Mouse (Mus musculus) neural tube, embryonic 11.5 days (tissue): ENCODE measurements around the gene Capn5. TPM values are rescaled to one million over a fixed set of nuclear protein-coding genes. Genes with fewer than 3 reads are reported as not detected.

Experiments used
- ATAC-seq: fragments of 200-750 bp; cut with Nextera tagmentation; 2 replicates; pipeline ENCODE4 v1.8.0; 2017; ENCODE audit warnings: moderate number of reproducible peaks, mild to moderate bottlenecking, moderate TSS enrichment, moderate library complexity; ENCODE audit not compliant: insufficient read depth, low FRiP score, low TSS enrichment
- DNase-seq: peaks from one replicate; pipeline ENCODE4 v3.0.0-alpha.2; 2015; ENCODE audit warnings: low spot score
- H3K27ac ChIP-seq: fragments of 300-500 bp; sonication (generic); 2 replicates; pipeline ENCODE4 v1.5.1; 2014; ENCODE audit warnings: low read depth, mild to moderate bottlenecking, low read length
- H3K27me3 ChIP-seq: fragments of 300-500 bp; sonication (generic); 2 replicates; pipeline ENCODE4 v1.6.1; 2014; ENCODE audit warnings: mild to moderate bottlenecking, low read length, mixed read lengths; ENCODE audit not compliant: control insufficient read depth, insufficient read depth
- H3K36me3 ChIP-seq: fragments of 300-500 bp; sonication (generic); 2 replicates; pipeline ENCODE4 v1.6.1; 2014; ENCODE audit warnings: mild to moderate bottlenecking, low read length, moderate library complexity, mixed read lengths; ENCODE audit not compliant: control insufficient read depth, insufficient read depth
- H3K4me1 ChIP-seq: fragments of 300-500 bp; sonication (generic); 2 replicates; pipeline ENCODE4 v1.6.1; 2014; ENCODE audit warnings: low read length, mixed read lengths; ENCODE audit not compliant: control insufficient read depth, insufficient read depth
- H3K4me2 ChIP-seq: fragments of 300-500 bp; sonication (generic); 2 replicates; pipeline ENCODE4 v1.6.1; 2014; ENCODE audit warnings: low read depth, mild to moderate bottlenecking, moderate library complexity
- H3K4me3 ChIP-seq: fragments of 300-500 bp; sonication (generic); 2 replicates; pipeline ENCODE4 v1.5.1; 2014; ENCODE audit warnings: low read depth, low read length
- H3K9ac ChIP-seq: fragments of 300-500 bp; sonication (generic); 2 replicates; pipeline ENCODE4 v1.6.1; 2014; ENCODE audit warnings: mild to moderate bottlenecking, low read length
- H3K9me3 ChIP-seq: fragments of 300-500 bp; sonication (generic); 2 replicates; pipeline ENCODE4 v1.6.1; 2016; ENCODE audit warnings: low read length; ENCODE audit not compliant: control insufficient read depth
- WGBS: fragments of 180-500 bp; shearing (Covaris S2); extraction: QIAGEN DNeasy Blood & Tissue Kit; methylation state at CpG from one replicate; pipeline ENCODE4 v1.1.7; 2014; 5-methylcytosine and 5-hydroxymethylcytosine counted together
- polyA plus RNA-seq: library from polyadenylated mRNA; unstranded; fragments of >200 nt; fragmentation: Nextera tagmentation; extraction: Ambion mirVana; gene quantifications from 2 replicates; pipeline ENCODE4 v1.2.1, GENCODE M21; 2014

The Capn5 gene
- polyA plus RNA-seq, 1 experiment from 2014 or later: 8.0 TPM

GRCm38 (mm10) chr7:98140597-98140996, 37.5 kb downstream of the Capn5 start:
- H3K9ac ChIP-seq: no peak overlapping the region
- DNase-seq (no peak), ATAC-seq (no peak)
- no peaks in the 10 kb centered on the region for H3K4me1 ChIP-seq
- no peak overlapping the region for H3K4me2 ChIP-seq
- no peaks in the 10 kb centered on the region for H3K9me3 ChIP-seq
- H3K4me3 ChIP-seq: no peak overlapping the region
- WGBS: 47% methylated on average over 2 of the region's 2 CpGs
- H3K27me3 ChIP-seq: no peaks in the 10 kb centered on the region
- no peaks in the 10 kb centered on the region for H3K36me3 ChIP-seq
- no peak overlapping the region for H3K27ac ChIP-seq

- WGBS: 32% methylated on average over 9 of the region's 9 CpGs
- Histone ChIP-seq H3K27me3 (no peaks in the 10 kb centered on the region), H3K9ac (no peak overlapping the region), H3K36me3 (no peaks in the 10 kb centered on the region), H3K27ac (no peak overlapping the region), H3K9me3 (no peaks in the 10 kb centered on the region), H3K4me2 (no peak overlapping the region), H3K4me3 (no peak overlapping the region), H3K4me1 (no peaks in the 10 kb centered on the region)
- DNase-seq (no peak), ATAC-seq (no peak)
These were observed 38.9 kb downstream of the Capn5 start for GRCm38 (mm10) chr7:98139216-98139615.

DNA sequence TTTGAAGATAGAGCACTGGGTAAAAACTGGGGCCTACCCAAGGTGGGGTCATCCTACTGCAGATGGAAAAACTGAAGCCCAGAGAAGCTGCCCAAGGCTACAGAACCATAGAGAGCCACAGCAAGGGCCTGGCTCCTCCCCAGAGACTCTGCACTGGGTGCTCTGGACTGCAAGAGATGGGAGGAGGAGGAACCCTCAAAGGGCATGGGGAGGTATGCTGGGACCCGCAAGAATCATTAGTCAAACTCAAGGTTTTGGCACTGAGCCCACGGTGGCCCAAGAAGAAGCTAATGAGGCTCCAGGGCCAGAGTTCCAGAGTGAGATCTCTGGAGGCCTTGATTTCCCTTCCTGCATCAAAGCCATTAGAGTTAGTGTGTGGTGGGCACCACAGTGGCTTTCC, 40.1 kb downstream of the Capn5 start:
- WGBS: 87% methylated on average over 2 of the region's 2 CpGs
- no peaks in the 10 kb centered on the region for H3K27me3 ChIP-seq
- H3K4me2 ChIP-seq: no peak overlapping the region
- H3K9ac ChIP-seq: no peak overlapping the region
- H3K27ac ChIP-seq: no peak overlapping the region
- no peaks in the 10 kb centered on the region for H3K36me3 ChIP-seq
- H3K4me3 ChIP-seq: no peak overlapping the region
- no peaks in the 10 kb centered on the region for H3K9me3 ChIP-seq
- no peaks in the 10 kb centered on the region for H3K4me1 ChIP-seq
- DNase-seq: no peak
- no peak for ATAC-seq

- 52% methylated on average over 3 of the region's 3 CpGs for WGBS
- no peak overlapping the region for H3K9ac ChIP-seq
- H3K27ac ChIP-seq: no peak overlapping the region
- H3K4me2 ChIP-seq: no peak overlapping the region
- H3K27me3 ChIP-seq: no peaks in the 10 kb centered on the region
- no peaks in the 10 kb centered on the region for H3K4me1 ChIP-seq
- no peaks in the 10 kb centered on the region for H3K36me3 ChIP-seq
- ATAC-seq (no peak), DNase-seq (no peak)
- H3K4me3 ChIP-seq: no peak overlapping the region
- no peaks in the 10 kb centered on the region for H3K9me3 ChIP-seq
These were observed 40.5 kb downstream of the Capn5 start for GRCm38 (mm10) chr7:98137583-98137982.

- Histone ChIP-seq H3K36me3 (no peaks in the 10 kb centered on the region), H3K27me3 (no peaks in the 10 kb centered on the region), H3K9me3 (no peaks in the 10 kb centered on the region), H3K27ac (no peak overlapping the region), H3K4me3 (no peak overlapping the region), H3K4me2 (no peak overlapping the region), H3K9ac (no peak overlapping the region), H3K4me1 (no peaks in the 10 kb centered on the region)
- WGBS: 89% methylated on average over 8 of the region's 8 CpGs
- no peak for ATAC-seq
- no peak for DNase-seq
These were observed 46.3 kb downstream of the Capn5 start for GRCm38 (mm10) chr7:98131751-98132150.

GRCm38 (mm10) chr7:98125473-98125872, 52.6 kb downstream of the Capn5 start:
- Histone ChIP-seq H3K4me3 (no peak overlapping the region), H3K27ac (no peak overlapping the region), H3K9ac (no peak overlapping the region), H3K9me3 (no peaks in the 10 kb centered on the region), H3K27me3 (no peaks in the 10 kb centered on the region), H3K4me1 (no peaks in the 10 kb centered on the region), H3K4me2 (no peak overlapping the region), H3K36me3 (no peaks in the 10 kb centered on the region)
- 43% methylated on average over 5 of the region's 5 CpGs for WGBS
- no peak for DNase-seq
- ATAC-seq: no peak

- Histone ChIP-seq H3K9me3 (no peaks in the 10 kb centered on the region), H3K4me2 (no peak overlapping the region), H3K4me1 (no peaks in the 10 kb centered on the region), H3K4me3 (no peak overlapping the region), H3K9ac (no peak overlapping the region), H3K27me3 (no peaks in the 10 kb centered on the region), H3K27ac (no peak overlapping the region), H3K36me3 (no peaks in the 10 kb centered on the region)
- DNase-seq (no peak), ATAC-seq (no peak)
- WGBS: 69% methylated on average over 5 of the region's 5 CpGs
These were observed 53.4 kb downstream of the Capn5 start for GRCm38 (mm10) chr7:98124701-98125100.

DNA sequence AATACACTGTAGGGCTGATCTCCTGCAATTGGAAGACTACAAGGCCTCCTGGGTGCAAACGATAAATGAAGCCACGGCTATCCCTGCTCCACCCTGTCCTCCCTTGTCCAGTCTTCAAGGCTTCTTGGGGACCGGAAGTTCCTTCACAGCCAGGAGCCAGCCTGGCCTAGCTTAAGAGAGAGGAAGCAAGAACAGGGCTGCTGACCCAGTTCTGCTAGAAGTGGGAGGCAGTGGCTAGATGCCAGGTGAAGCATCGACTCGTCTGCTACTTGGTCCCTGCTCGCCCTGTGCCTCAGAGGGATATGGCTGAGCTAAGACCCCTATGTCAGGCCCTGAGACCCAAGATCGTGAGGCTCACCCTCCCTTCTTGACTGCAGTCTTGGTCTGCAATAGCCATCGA, 56.4 kb downstream of the Capn5 start:
- H3K9ac ChIP-seq: no peak overlapping the region
- ATAC-seq (no peak), DNase-seq (no peak)
- H3K27ac ChIP-seq: no peak overlapping the region
- H3K36me3 ChIP-seq: no peaks in the 10 kb centered on the region
- H3K4me1 ChIP-seq: no peaks in the 10 kb centered on the region
- 85% methylated on average over 8 of the region's 8 CpGs for WGBS
- no peaks in the 10 kb centered on the region for H3K9me3 ChIP-seq
- no peaks in the 10 kb centered on the region for H3K27me3 ChIP-seq
- no peak overlapping the region for H3K4me2 ChIP-seq
- H3K4me3 ChIP-seq: no peak overlapping the region

- no peak for ATAC-seq
- no peak for DNase-seq
- WGBS: 91% methylated on average over 3 of the region's 3 CpGs
- Histone ChIP-seq H3K9ac (no peak overlapping the region), H3K4me2 (no peak overlapping the region), H3K36me3 (no peaks in the 10 kb centered on the region), H3K9me3 (no peaks in the 10 kb centered on the region), H3K27me3 (no peaks in the 10 kb centered on the region), H3K27ac (no peak overlapping the region), H3K4me3 (no peak overlapping the region), H3K4me1 (no peaks in the 10 kb centered on the region)
These were observed 56.8 kb downstream of the Capn5 start for GRCm38 (mm10) chr7:98121241-98121640.
